Mouse (Mus musculus): ENCODE results near the gene Twsg1.

- TF ChIP-seq GATA1 (IDR thresholded peaks at IDR 0.05; ENCODE audit: borderline replicate concordance, low read length) (no peak), FLI1 (IDR thresholded peaks at IDR 0.05; ENCODE audit: low read length) (no peak)
Measured at GRCm38 (mm10) chr17:65921975-65922374, 29.1 kb downstream of the Twsg1 start.

Measured in megakaryocyte, embryonic 14.5 days (primary cell).